Mouse (Mus musculus): ENCODE results near the gene Krtap1-3.

Gene Krtap1-3

GRCm38 (mm10) chr11:99557976-99558745, 33.0 kb downstream of the Krtap1-3 start:
- no peak for DNase-seq (ENCODE audit: low read depth, low spot score)

- DNase-seq (ENCODE audit: low read depth, low spot score): no peak
These were observed 34.4 kb downstream of the Krtap1-3 start, which contains the start of gene Krtap3-2 for GRCm38 (mm10) chr11:99556753-99557152. Gene Krtap3-2 (minus strand): TSS chr11:99556853.

GRCm38 (mm10) chr11:99556195-99556594, 34.9 kb downstream of the Krtap1-3 start:
- DNase-seq (ENCODE audit: low read depth, low spot score): no peak

GRCm38 (mm10) chr11:99550765-99551164, 40.4 kb downstream of the Krtap1-3 start, which contains the start of gene Krtap3-3:
Gene Krtap3-3 (minus strand): TSS chr11:99550865.
- DNase-seq (ENCODE audit: low read depth, low spot score): no peak

- no peak for DNase-seq (ENCODE audit: low read depth, low spot score)
These were observed 43.2 kb downstream of the Krtap1-3 start for GRCm38 (mm10) chr11:99547892-99548291.
